Mouse (Mus musculus) embryo, embryonic 10 days (tissue): ENCODE measurements around the gene Zfp46.
A peak's percentile ranks its signal among the peaks of the same experiment; 100 is the strongest.

Experiments
- DNase-seq: peaks from one replicate; pipeline ENCODE4 v3.0.0-alpha.2; 2015; ENCODE audit warnings: low spot score

Zfp46 gene

GRCm38 (mm10) chr4:136266716-136267343 is 17.7 kb upstream of the Zfp46 start:
- DNase-seq, result no peak

- DNase-seq, result no peak
Measured at GRCm38 (mm10) chr4:136268912-136269311, 15.6 kb upstream of the Zfp46 start.

- DNase-seq, result no peak
Measured at GRCm38 (mm10) chr4:136270648-136271047, 13.8 kb upstream of the Zfp46 start.

GRCm38 (mm10) chr4:136281097-136281496 is 3.4 kb upstream of the Zfp46 start:
- no peak for DNase-seq

- no peak for DNase-seq
Measured at GRCm38 (mm10) chr4:136281611-136282010, 2.9 kb upstream of the Zfp46 start.

GRCm38 (mm10) chr4:136282621-136283480 is 1.6 kb upstream of the Zfp46 start:
- peak; percentile 55 for DNase-seq

GRCm38 (mm10) chr4:136283783-136284182 is 700 bp upstream of the Zfp46 start:
- peak; percentile 54 for DNase-seq

- no peak for DNase-seq
Measured at GRCm38 (mm10) chr4:136284891-136285290, 408 bp downstream of the Zfp46 start.

GRCm38 (mm10) chr4:136285348-136285810 is 896 bp downstream of the Zfp46 start:
- DNase-seq, result peak; percentile 97

- peak; percentile 99 for DNase-seq
Measured at GRCm38 (mm10) chr4:136285811-136286371, 1.4 kb downstream of the Zfp46 start.

GRCm38 (mm10) chr4:136289918-136290780 is 5.7 kb downstream of the Zfp46 start:
- DNase-seq, result peak; percentile 38

GRCm38 (mm10) chr4:136290781-136291595 is 6.5 kb downstream of the Zfp46 start:
- DNase-seq, result peak; percentile 17

- DNase-seq, result no peak
Measured at GRCm38 (mm10) chr4:136291692-136292091, 7.2 kb downstream of the Zfp46 start.

GRCm38 (mm10) chr4:136295941-136296340 is 11.5 kb downstream of the Zfp46 start:
- no peak for DNase-seq

- no peak for DNase-seq
Measured at GRCm38 (mm10) chr4:136302462-136302861, 18.0 kb downstream of the Zfp46 start.

- no peak for DNase-seq
Measured at GRCm38 (mm10) chr4:136304181-136304580, 19.7 kb downstream of the Zfp46 start.

GRCm38 (mm10) chr4:136308355-136308754 is 23.9 kb downstream of the Zfp46 start:
- DNase-seq, result peak; percentile 12

- DNase-seq, result peak; percentile 82
Measured at GRCm38 (mm10) chr4:136309780-136310179, 25.3 kb downstream of the Zfp46 start.

- DNase-seq, result peak; percentile 99
Measured at GRCm38 (mm10) chr4:136310229-136311041, 26.0 kb downstream of the Zfp46 start, which contains the start of gene Hnrnpr. TSS of gene Hnrnpr (plus strand) at chr4:136310942.
